Mouse (Mus musculus) gonadal fat pad, adult 2 months (tissue): ENCODE data around the gene Hist1h3f. TPM values are rescaled to one million over a fixed set of nuclear protein-coding genes. Genes with fewer than 3 reads are reported as not detected.
"Not testable (repeated sequence)": the region's sequence is repeated elsewhere in the genome, so short reads cannot be mapped to it uniquely, and the experiment has no call there.

Experiments
- DNase-seq: peaks from one replicate; pipeline ENCODE4 v3.0.0-alpha.2; 2012; ENCODE audit warnings: low read depth
- polyA plus RNA-seq: library from polyadenylated mRNA; depleted of rRNA; stranded (reverse); fragments of >200 nt; gene quantifications from 2 replicates; pipeline ENCODE4 v1.2.3, GENCODE M21; 2012

The Hist1h3f gene
- polyA plus RNA-seq, 1 experiment, result 2.1 TPM

GRCm38 (mm10) chr13:23562699-23563462 is 19.0 kb downstream of the Hist1h3f start:
- no peak for DNase-seq

DNA sequence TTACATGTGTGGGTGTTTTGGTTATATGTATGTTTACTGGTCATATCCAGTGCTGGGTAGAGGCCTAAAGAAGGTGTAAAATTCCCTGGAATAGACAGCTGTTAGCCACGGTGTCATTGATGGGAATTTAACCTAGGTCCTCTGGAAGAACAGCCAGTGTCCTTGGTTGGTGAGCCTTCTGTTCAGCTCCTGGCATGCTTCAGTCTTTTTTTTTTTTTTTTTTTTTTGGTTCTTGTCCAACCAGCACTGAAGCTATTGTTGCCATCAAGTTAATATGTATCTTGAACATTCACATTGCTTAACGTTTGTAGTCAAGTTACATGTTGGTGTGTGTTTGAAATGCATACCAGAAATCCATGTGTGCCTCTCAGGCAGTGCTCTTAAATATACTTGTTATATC is 20.6 kb downstream of the Hist1h3f start:
- no peak for DNase-seq

DNA sequence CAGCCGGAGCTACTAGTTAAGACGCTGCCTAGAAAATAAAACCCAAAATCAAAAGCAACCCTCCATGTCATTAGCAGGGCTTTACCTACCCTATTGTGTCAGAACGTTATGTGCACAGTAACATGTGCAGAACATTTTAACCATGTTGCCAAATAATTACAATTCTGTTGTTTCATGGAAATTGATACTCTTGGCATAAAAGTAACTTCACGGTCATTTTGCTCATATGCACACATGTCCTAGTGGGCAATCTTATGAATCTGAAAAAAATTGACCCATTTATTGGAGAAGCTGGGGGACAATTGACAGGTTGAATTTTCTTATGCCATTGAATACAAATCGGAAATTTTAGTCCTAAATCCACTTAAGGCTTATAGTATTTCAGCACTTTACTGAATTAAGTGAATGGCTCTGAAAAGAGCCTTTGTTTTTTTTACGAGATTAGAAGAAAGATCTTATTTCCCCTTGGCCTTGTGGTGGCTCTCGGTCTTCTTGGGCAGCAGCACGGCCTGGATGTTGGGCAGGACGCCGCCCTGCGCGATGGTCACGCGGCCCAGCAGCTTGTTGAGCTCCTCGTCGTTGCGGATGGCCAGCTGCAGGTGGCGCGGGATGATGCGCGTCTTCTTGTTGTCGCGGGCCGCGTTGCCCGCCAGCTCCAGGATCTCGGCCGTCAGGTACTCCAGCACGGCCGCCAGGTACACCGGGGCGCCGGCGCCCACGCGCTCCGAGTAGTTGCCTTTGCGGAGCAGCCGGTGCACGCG is 26.6 kb downstream of the Hist1h3f start:
- DNase-seq, result not testable (repeated sequence)

- no peak for DNase-seq
Measured at GRCm38 (mm10) chr13:23571022-23571503, 27.2 kb downstream of the Hist1h3f start, which contains the start of the genes Hist1h2ae and Hist1h2bg. Hist1h2ae (minus strand) TSS chr13:23571220. Hist1h2bg (plus strand) TSS chr13:23571396.

DNA sequence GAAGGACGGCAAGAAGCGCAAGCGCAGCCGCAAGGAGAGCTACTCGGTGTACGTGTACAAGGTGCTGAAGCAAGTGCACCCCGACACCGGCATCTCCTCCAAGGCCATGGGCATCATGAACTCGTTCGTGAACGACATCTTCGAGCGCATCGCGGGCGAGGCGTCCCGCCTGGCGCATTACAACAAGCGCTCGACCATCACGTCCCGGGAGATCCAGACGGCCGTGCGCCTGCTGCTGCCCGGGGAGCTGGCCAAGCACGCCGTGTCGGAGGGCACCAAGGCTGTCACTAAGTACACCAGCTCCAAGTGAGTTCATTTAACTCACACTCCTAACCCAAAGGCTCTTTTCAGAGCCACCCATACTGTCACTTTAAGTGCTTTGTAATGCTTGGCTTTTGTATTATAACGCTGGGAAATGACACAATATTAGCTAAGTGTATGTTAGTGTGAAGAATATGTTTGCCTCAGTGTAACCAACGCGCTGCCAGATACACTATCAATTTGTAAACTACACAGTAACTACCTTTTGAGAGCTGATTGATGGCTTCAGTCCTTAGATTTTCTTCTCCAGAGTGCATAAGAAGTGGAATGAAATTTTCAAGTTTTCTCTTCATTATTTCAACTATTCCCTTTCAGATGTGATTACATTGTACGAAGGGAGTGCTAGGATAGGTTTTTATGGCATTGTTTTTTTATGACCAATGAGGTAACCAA is 27.8 kb downstream of the Hist1h3f start:
- DNase-seq, result not testable (repeated sequence)

- no peak for DNase-seq
Measured at GRCm38 (mm10) chr13:23572218-23573033, 28.6 kb downstream of the Hist1h3f start.

GRCm38 (mm10) chr13:23573034-23573897 is 29.4 kb downstream of the Hist1h3f start:
- DNase-seq, result not testable (repeated sequence)

DNA sequence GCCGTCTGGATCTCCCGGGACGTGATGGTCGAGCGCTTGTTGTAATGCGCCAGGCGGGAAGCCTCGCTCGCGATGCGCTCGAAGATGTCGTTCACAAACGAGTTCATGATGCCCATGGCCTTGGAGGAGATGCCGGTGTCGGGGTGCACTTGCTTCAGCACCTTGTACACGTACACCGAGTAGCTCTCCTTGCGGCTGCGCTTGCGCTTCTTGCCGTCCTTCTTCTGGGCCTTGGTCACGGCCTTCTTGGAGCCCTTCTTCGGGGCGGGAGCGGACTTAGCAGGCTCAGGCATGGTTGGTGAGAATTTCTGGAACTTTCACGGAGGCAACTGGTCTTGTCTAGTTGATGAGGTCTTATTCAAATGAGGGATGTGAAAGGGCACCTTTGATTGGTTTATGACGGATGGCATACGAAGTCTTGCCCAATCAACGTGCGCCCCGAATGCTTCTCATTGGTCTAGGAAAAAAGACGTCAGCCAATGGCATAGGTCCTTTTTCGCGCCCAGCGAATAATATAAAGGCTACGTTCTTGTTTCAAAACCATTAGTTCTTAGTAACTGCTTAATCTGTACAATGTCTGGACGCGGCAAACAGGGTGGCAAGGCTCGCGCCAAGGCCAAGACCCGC is 30.2 kb downstream of the Hist1h3f start, which contains the start of the genes Hist1h2bf and Hist1h2ad:
Gene Hist1h2bf (minus strand): TSS at position 299 of the 627 bp plus-strand sequence.
Gene Hist1h2ad (plus strand): TSS at position 484 of the 627 bp plus-strand sequence.
- DNase-seq, result not testable (repeated sequence)

DNA sequence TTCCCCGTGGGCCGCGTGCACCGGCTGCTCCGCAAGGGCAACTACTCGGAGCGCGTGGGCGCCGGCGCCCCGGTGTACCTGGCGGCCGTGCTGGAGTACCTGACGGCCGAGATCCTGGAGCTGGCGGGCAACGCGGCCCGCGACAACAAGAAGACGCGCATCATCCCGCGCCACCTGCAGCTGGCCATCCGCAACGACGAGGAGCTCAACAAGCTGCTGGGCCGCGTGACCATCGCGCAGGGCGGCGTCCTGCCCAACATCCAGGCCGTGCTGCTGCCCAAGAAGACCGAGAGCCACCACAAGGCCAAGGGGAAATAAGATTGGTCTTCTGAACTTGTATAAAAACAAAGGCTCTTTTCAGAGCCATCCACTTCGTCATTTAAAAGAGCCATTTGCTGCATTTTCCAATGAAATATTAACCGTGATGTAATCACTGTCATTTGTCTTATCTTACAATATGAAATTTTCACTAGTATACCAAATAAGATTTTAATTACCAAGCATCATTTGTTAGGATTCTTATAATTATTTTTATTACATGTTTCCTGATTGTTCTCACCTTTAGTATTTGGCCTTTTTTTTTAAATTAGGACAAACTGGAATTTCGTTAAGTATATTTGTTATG is 30.8 kb downstream of the Hist1h3f start:
- not testable (repeated sequence) for DNase-seq

DNA sequence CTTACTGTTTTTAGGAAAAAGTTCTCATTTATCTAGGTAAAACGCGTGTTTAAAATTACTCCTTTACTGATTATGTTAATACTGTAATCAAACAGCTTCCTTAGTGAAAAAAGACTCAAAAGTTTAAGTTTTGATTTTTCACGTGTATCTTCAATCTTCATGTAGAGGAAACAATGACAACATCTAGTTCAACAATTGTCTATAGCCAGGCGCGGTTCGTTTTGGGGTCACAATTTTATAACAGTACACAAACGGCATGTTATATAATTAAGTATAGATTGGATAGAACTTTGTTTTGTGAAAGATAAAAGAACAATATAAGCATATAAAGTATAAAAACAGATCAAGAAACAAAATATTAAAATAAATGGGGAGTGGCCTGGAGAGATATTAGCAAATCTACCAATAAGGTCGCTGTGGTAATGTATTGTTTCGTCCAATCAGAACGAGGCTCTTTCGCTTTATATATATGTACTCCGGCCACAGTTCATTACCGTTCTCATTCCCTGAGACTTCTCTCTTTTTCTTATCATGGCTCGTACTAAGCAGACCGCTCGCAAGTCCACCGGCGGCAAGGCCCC is 31.5 kb downstream of the Hist1h3f start, which contains the start of gene Hist1h3d:
Gene Hist1h3d (plus strand): TSS at position 493 of the 581 bp plus-strand sequence.
- DNase-seq, result no peak

- not testable (repeated sequence) for DNase-seq
Measured at GRCm38 (mm10) chr13:23575864-23576313, 32.0 kb downstream of the Hist1h3f start.

DNA sequence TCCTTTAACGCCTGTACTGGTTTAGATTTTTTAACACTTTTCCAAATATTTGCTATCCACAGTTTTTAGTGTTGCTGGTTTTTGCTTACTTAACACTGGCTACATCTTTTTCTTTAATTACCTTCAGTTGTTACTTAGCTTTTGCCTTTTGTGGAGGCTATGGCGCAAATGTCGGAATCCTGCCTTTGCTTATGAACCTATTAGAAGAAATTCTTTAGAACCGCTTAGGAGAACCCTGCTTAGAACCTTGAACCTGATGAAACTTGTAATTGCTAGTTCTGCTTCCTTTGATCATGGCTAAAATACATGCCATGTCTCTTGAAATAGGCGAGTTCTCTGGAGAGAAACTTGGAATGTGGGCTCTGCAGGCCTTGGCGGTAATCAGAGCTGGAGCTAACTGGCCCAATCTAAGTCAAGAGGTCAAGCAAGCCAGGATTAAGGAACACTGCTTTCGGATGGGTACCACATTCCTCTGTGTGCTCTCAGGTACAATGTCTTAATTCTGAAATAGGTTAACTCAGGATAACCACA is 32.6 kb downstream of the Hist1h3f start:
- DNase-seq, result no peak

GRCm38 (mm10) chr13:23576906-23577639 is 33.2 kb downstream of the Hist1h3f start:
- no peak for DNase-seq

DNA sequence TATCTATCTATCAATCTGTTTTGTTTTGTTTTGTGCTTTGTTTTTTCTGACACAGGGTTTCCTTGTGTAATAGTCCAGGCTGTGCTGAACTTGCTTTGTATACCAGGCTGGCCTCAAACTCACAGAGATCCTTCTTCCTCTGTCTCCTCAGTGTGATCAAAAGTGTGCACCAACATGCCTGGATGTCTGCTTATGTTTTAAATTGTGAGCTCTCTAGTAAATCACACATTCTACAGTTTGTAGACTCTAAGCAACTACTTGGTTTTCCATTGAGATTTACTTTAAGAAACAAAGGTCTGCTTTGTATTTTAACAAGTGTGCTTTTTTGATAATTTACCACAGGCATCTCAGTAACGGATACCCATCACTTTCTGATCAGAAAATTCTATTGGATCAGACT is 34.0 kb downstream of the Hist1h3f start:
- no peak for DNase-seq

GRCm38 (mm10) chr13:23581408-23582218 is 37.8 kb downstream of the Hist1h3f start, which contains the start of gene Hist1h4d:
Hist1h4d (plus strand) TSS chr13:23581598.
- DNase-seq, result peak; percentile 92
